Mouse (Mus musculus): ENCODE measurements around the gene Pdxp.

DNA sequence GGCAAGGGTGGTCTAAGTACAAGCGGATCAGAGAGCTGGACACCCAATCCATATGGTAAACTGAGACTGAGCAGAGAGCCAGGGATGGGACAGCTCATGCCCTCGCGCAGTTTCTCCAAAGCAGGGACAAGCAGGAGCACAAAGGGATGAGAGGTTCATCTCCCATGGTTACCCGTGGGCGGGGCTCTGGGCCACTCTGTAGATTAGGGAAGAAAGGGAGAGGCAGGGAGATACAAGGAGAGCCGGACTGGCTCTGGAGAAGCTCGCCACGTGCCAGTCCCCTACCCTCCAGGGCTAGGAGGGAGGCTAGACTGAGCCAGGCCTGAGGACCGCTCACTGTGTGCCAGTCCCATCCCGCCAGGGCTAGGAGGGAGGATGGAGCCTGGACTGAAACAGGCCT, 23.6 kb downstream of the Pdxp start:
- TF ChIP-seq CTCF (IDR thresholded peaks at IDR 0.05; ENCODE audit: borderline replicate concordance, extremely low read depth, insufficient read depth, insufficient read length) (no peak), POLR2A (IDR thresholded peaks at IDR 0.05; ENCODE audit: borderline replicate concordance, extremely low read depth, insufficient read depth, insufficient read length, poor library complexity, severe bottlenecking) (no peak)
